Mouse (Mus musculus) C2C12 (cell line): ENCODE measurements around the gene Actr1b.

Experiments used
- CEBPB ChIP-seq: IDR thresholded peaks from one replicate; pipeline ENCODE4 v1.6.1; 2011; ENCODE audit warnings: low read depth, mild to moderate bottlenecking, control low read depth, moderate library complexity
- CTCF ChIP-seq: IDR thresholded peaks from one replicate; pipeline ENCODE4 v1.5.1; 2011; ENCODE audit not compliant: control insufficient read depth, insufficient read depth, insufficient read length
- FOSL1 ChIP-seq: IDR thresholded peaks from one replicate; pipeline ENCODE4 v1.8.0; 2011; ENCODE audit warnings: mild to moderate bottlenecking, low read length; ENCODE audit not compliant: poor library complexity, insufficient read depth, severe bottlenecking
- MAX ChIP-seq: IDR thresholded peaks from one replicate; pipeline ENCODE4 v1.6.1; 2011; ENCODE audit warnings: mild to moderate bottlenecking, control low read depth
- MYOD1 ChIP-seq: IDR thresholded peaks from one replicate; pipeline ENCODE4 v1.6.1; 2011; ENCODE audit warnings: low read depth; ENCODE audit not compliant: control insufficient read depth, insufficient read length
- MYOG ChIP-seq: IDR thresholded peaks from one replicate; pipeline ENCODE4 v1.6.1; 2011; ENCODE audit not compliant: control insufficient read depth, insufficient read length; ENCODE audit errors: extremely low read depth
- USF1 ChIP-seq: IDR thresholded peaks from one replicate; pipeline ENCODE4 v1.6.1; 2011; ENCODE audit warnings: low read depth, mild to moderate bottlenecking, control low read depth, moderate library complexity

GRCm38 (mm10) chr1:36682620-36683355, 31.4 kb downstream of the Actr1b start, which contains the start of gene Fam178b:
- TF ChIP-seq USF1 (no peak), CTCF (no peak), MYOD1 (no peak), MYOG (no peak), FOSL1 (no peak), MAX (no peak), CEBPB (no peak)
